7 mouse cellular contexts compared by ENCODE assay signal in the genomic region with DNA sequence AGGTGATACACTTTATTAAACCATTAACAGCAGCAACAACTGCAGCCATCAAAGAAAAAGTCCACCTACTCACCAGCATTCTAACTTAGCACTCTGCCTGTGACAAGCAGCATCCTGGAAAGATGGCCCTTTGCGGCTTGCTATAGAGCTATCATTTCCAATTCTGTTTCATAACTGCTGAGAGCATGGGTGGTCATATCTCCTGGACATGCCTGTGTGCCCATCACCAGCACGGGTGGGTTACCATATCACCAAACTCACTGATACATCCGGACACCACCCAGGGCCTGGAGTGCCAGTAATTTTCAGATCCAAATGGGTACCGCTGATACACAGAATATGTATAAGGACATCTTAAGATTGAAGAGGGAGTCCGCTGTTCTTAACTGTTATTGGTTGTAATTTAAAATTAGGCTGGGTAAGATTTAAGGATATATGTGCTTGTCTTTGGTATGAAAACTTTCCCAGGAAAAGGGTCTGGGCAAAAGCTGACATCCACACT. TPM values are rescaled to one million over a fixed set of nuclear protein-coding genes. Genes with fewer than 3 reads are reported as not detected.
DNase-seq lines count a peak whose midpoint lies in the region; ATAC-seq and TF ChIP-seq lines count a peak whose summit lies in the region.

No protein-coding gene starts in this region.

- ATAC-seq in embryonic facial prominence, embryonic 14.5 days (ENCODE audit: low read depth): no peak
- ATAC-seq in intestine, embryonic 14.5 days (replicated peaks; ENCODE audit: low FRiP score, low TSS enrichment, low read depth): no peak
- ATAC-seq in neural tube, embryonic 13.5 days (ENCODE audit: low read depth): no peak
- no peak for ATAC-seq in granulocyte monocyte progenitor cell, adult 5-6 weeks (replicated peaks; ENCODE audit: poor library complexity, severe bottlenecking)

- no peaks in the 10 kb centered on the region for H3K36me3 ChIP-seq in liver, adult 2 months (ENCODE audit: control insufficient read depth, insufficient read depth, low read length)
- H3K36me3 ChIP-seq in embryonic facial prominence, embryonic 14.5 days (ENCODE audit: control insufficient read depth, insufficient read depth, low read length): no peaks in the 10 kb centered on the region
- no peaks in the 10 kb centered on the region for H3K36me3 ChIP-seq in intestine, embryonic 14.5 days (ENCODE audit: control insufficient read depth, insufficient read depth, low read length)
- H3K36me3 ChIP-seq in neural tube, embryonic 13.5 days: no peaks in the 10 kb centered on the region

- 0 out of 2 replicates have a peak overlapping the region, but pooled peaks have one; percentile 30 for H3K4me3 ChIP-seq in liver, adult 2 months (ENCODE audit: insufficient read depth, low read depth, low read length)
- peak overlapping the region; percentile 37 for H3K4me3 ChIP-seq in embryonic facial prominence, embryonic 14.5 days (ENCODE audit: low read depth, low read length)
- H3K4me3 ChIP-seq in intestine, embryonic 14.5 days (ENCODE audit: low read depth, low read length): peak overlapping the region; percentile 41
- peak overlapping the region; percentile 62 for H3K4me3 ChIP-seq in neural tube, embryonic 13.5 days

- H3K27ac ChIP-seq in liver, adult 2 months (replicated peaks; ENCODE audit: insufficient read depth, low read depth, low read length): no peak overlapping the region
- H3K27ac ChIP-seq in embryonic facial prominence, embryonic 14.5 days (replicated peaks; ENCODE audit: low read depth, low read length): no peak overlapping the region
- H3K27ac ChIP-seq in intestine, embryonic 14.5 days (ENCODE audit: low read depth): no peak overlapping the region
- peak overlapping the region; percentile 97 for H3K27ac ChIP-seq in neural tube, embryonic 13.5 days (replicated peaks)

- no peaks in the 10 kb centered on the region for H3K79me2 ChIP-seq in liver, adult 2 months (ENCODE audit: control insufficient read depth, insufficient read depth, low read length)

- H3K4me2 ChIP-seq in embryonic facial prominence, embryonic 14.5 days (ENCODE audit: low read depth, low read length): peak overlapping the region; percentile 60
- peak overlapping the region; percentile 63 for H3K4me2 ChIP-seq in intestine, embryonic 14.5 days (ENCODE audit: low read length)
- peak overlapping the region; percentile 70 for H3K4me2 ChIP-seq in neural tube, embryonic 13.5 days

- H3K9ac ChIP-seq in liver, adult 2 months (ENCODE audit: low read depth, low read length): no peak overlapping the region
- peak overlapping the region; percentile 56 for H3K9ac ChIP-seq in embryonic facial prominence, embryonic 14.5 days (ENCODE audit: low read depth, low read length)
- peak overlapping the region; percentile 39 for H3K9ac ChIP-seq in intestine, embryonic 14.5 days (ENCODE audit: low read length)
- peak overlapping the region; percentile 92 for H3K9ac ChIP-seq in neural tube, embryonic 13.5 days

- no peak for TF ChIP-seq CTCF in liver, adult 2 months (IDR thresholded peaks at IDR 0.05; ENCODE audit: low read depth, low read length)

- DNase-seq in liver, adult 2 months (ENCODE audit: extremely low read depth, low read depth, low spot score): no peak
- DNase-seq in liver: no peak
- DNase-seq in embryonic facial prominence, embryonic 14.5 days (ENCODE audit: low spot score): no peak
- DNase-seq in intestine, embryonic 14.5 days (ENCODE audit: low spot score): no peak
- no peak for DNase-seq in MN1 (ENCODE audit: low spot score)

- 86% methylated on average over 5 of the region's 5 CpGs for WGBS in liver, adult 2 months
- WGBS in embryonic facial prominence, embryonic 14.5 days: 83% methylated on average over 5 of the region's 5 CpGs
- 76% methylated on average over 5 of the region's 5 CpGs for WGBS in intestine, embryonic 14.5 days
- 71% methylated on average over 5 of the region's 5 CpGs for WGBS in neural tube, embryonic 13.5 days

- no peaks in the 10 kb centered on the region for H3K9me3 ChIP-seq in embryonic facial prominence, embryonic 14.5 days (ENCODE audit: control insufficient read depth, low read length)
- H3K9me3 ChIP-seq in intestine, embryonic 14.5 days (ENCODE audit: control insufficient read depth, low read length): no peaks in the 10 kb centered on the region
- no peaks in the 10 kb centered on the region for H3K9me3 ChIP-seq in neural tube, embryonic 13.5 days

- TF ChIP-seq POLR2A in liver, adult 2 months (IDR thresholded peaks at IDR 0.05; ENCODE audit: extremely low read depth, insufficient read depth, low read length): no peak

- H3K4me1 ChIP-seq in liver, adult 2 months (ENCODE audit: control insufficient read depth, insufficient read depth, low read length): peaks cover 2% of the 10 kb centered on the region
- no peaks in the 10 kb centered on the region for H3K4me1 ChIP-seq in embryonic facial prominence, embryonic 14.5 days (ENCODE audit: control insufficient read depth, insufficient read depth, low read length)
- H3K4me1 ChIP-seq in intestine, embryonic 14.5 days (replicated peaks; ENCODE audit: control insufficient read depth, insufficient read depth, low read length): peaks cover 7% of the 10 kb centered on the region
- peaks cover 34% of the 10 kb centered on the region for H3K4me1 ChIP-seq in neural tube, embryonic 13.5 days (replicated peaks)

- H3K27me3 ChIP-seq in liver, adult 2 months (ENCODE audit: control insufficient read depth, insufficient read depth, low read length): no peaks in the 10 kb centered on the region
- H3K27me3 ChIP-seq in embryonic facial prominence, embryonic 14.5 days (replicated peaks; ENCODE audit: control insufficient read depth, insufficient read depth, low read length): no peaks in the 10 kb centered on the region
- no peaks in the 10 kb centered on the region for H3K27me3 ChIP-seq in intestine, embryonic 14.5 days (replicated peaks; ENCODE audit: control insufficient read depth, insufficient read depth, low read length)
- H3K27me3 ChIP-seq in neural tube, embryonic 13.5 days: no peaks in the 10 kb centered on the region

RNA-seq across cellular contexts. Expression of gene Lrrn3, which starts 3.1 kb away (rescaled TPM):
- total RNA-seq in liver, adult 2 months (2014; rRNA removed): 1.0 and 1.3 TPM in 2 replicates
- polyA plus RNA-seq in liver, adult 2 months (2012; rRNA removed): 0.13 and 0.15 TPM in 2 replicates
- 11.3 and 14.5 TPM in 2 replicates for polyA plus RNA-seq in embryonic facial prominence, embryonic 14.5 days (2014; fragmentation: Nextera tagmentation; extraction: Ambion mirVana)
- 14.3 and 17.7 TPM in 2 replicates for polyA plus RNA-seq in intestine, embryonic 14.5 days (2014; fragmentation: Nextera tagmentation; extraction: Ambion mirVana)
- polyA plus RNA-seq in neural tube, embryonic 13.5 days (2015; fragmentation: Nextera tagmentation; extraction: Ambion mirVana): 95.4 and 97.8 TPM in 2 replicates
- not detected in 2 replicates for total RNA-seq in granulocyte monocyte progenitor cell, adult 5-6 weeks (2014; fragmentation: Nextera tagmentation)
- 0.05 TPM in 1 of 2 replicates, not detected in the other for total RNA-seq in granulocyte monocyte progenitor cell, adult 5-6 weeks (2017)

Comparison
In these comparisons a context has a peak if more than half of its experiments do, and no peak if none do; other contexts are left out.
1. RNA of gene Lrrn3, which starts 3.1 kb away (polyA plus RNA-seq): 95.4 to 97.8 TPM in neural tube, embryonic 13.5 days, 14.3 to 17.7 TPM in intestine, embryonic 14.5 days and 11.3 to 14.5 TPM in embryonic facial prominence, embryonic 14.5 days; 0.13 to 0.15 TPM in liver, adult 2 months; every median in the first group is over 10 times any median in the second.
2. Peak in every context shown above with its lines, with median percentiles within 50 percentile points of each other: H3K4me3 ChIP-seq and H3K4me2 ChIP-seq.